Mouse (Mus musculus): ENCODE measurements around the gene Syt6. TPM values are rescaled to one million over a fixed set of nuclear protein-coding genes. Genes with fewer than 3 reads are reported as not detected.

The Syt6 gene
- 1.6 and 1.8 TPM in 2 replicates for polyA plus RNA-seq (2012; rRNA removed)

GRCm38 (mm10) chr3:103575156-103575892 lies at the start of gene Syt6:
Gene Syt6, plus strand, starts transcription at chr3:103575231.

GRCm38 (mm10) chr3:103645968-103646367 lies 70.9 kb downstream of the Syt6 start, which contains the start of gene Atg4a-ps:
Gene Atg4a-ps, minus strand, starts transcription at chr3:103646068.

Other genes starting within 250 kb of the Syt6 start
- gene Atg4a-ps, start 70.8 kb downstream of the Syt6 start, polyA plus RNA-seq (2012; rRNA removed) = not detected in 2 replicates
- 37.9 and 39.1 TPM in 2 replicates for gene Olfml3, start 162.8 kb downstream of the Syt6 start, polyA plus RNA-seq (2012; rRNA removed)
- gene Gm10964, start 164.1 kb downstream of the Syt6 start, polyA plus RNA-seq (2012; rRNA removed) = not detected in 2 replicates
- gene Hipk1, start 216.3 kb downstream of the Syt6 start, polyA plus RNA-seq (2012; rRNA removed) = 87.2 and 107 TPM in 2 replicates
- 15.3 and 21.2 TPM in 2 replicates for gene Dclre1b, start 234.2 kb downstream of the Syt6 start, polyA plus RNA-seq (2012; rRNA removed)
- gene Ap4b1, start 234.3 kb downstream of the Syt6 start, polyA plus RNA-seq (2012; rRNA removed) = 11.2 and 11.3 TPM in 2 replicates
- gene Gm43064, start 234.3 kb downstream of the Syt6 start, polyA plus RNA-seq (2012; rRNA removed) = 0.33 and 0.59 TPM in 2 replicates

Data from ovary, adult 2 months (tissue).